Comparison of ENCODE assay signal across 20 mouse cellular contexts in the genomic region with DNA sequence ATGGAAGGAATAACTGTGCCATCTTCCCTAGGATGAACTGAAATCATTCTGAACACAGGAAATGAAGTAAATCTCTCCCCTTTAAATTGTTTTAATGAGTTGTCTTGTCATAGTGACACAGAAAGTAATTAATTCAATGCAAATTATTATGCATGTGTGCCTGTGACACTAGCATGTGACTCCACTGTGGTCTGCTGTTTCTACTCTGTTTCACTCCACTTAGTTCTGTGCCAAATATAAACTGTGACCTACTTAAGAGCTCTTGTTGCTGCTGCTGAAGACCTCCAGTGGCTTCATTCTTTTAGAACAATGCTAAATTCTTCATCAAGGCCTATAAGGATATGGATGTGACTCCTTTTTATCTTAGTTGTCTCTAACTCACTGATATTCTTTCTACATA.
DNase-seq lines count a peak whose midpoint lies in the region; ATAC-seq and TF ChIP-seq lines count a peak whose summit lies in the region.
"Had no signal": no experiment of that assay in that cellular context is flagged by ENCODE, and none has a peak within 500 bp of the region (broad histone marks: within the 10 kb centered on the region; RNA-seq: fewer than 3 reads in every experiment).

No protein-coding gene starts in this region.

- H3K27ac ChIP-seq in heart, postnatal 0 days (ENCODE audit: low read depth) = 0 out of 2 replicates have a peak overlapping the region, but pooled peaks have one; percentile 41
- no peak overlapping the region for H3K27ac ChIP-seq in layer of hippocampus, adult 2 months
- H3K27ac ChIP-seq: embryonic facial prominence, embryonic 10.5 days; forebrain, embryonic 13.5 days; heart, adult 2 months; hindbrain, embryonic 10.5 days; hindbrain, embryonic 15.5 days had no signal

- TF ChIP-seq POLR2A in brain, embryonic 14.5 days (IDR thresholded peaks at IDR 0.05; ENCODE audit: borderline replicate concordance, extremely low read depth, insufficient read depth, insufficient read length, poor library complexity, severe bottlenecking) = no peak

- peak; percentile 55; the same call in 1 of the 2 replicates for ATAC-seq in heart, postnatal 0 days (ENCODE audit: insufficient read depth, low read depth)
- ATAC-seq in monocyte, adult 5-6 weeks (replicated peaks; ENCODE audit: insufficient number of reproducible peaks, low FRiP score, low TSS enrichment, poor library complexity, severe bottlenecking) = no peak
- ATAC-seq: forebrain, embryonic 13.5 days; forebrain, postnatal 0 days; inflammation-experienced regulatory T-cells, adult 6 months; intestine, postnatal 0 days had no signal

- H3K27me3 ChIP-seq in heart, postnatal 0 days (ENCODE audit: control insufficient read depth, insufficient read depth, low read length) = no peaks in the 10 kb centered on the region
- H3K27me3 ChIP-seq: forebrain, embryonic 13.5 days; heart, embryonic 12.5 days; hindbrain, embryonic 15.5 days had no signal

- no peak for TF ChIP-seq CTCF in heart, postnatal 0 days (IDR thresholded peaks at IDR 0.05; ENCODE audit: low read depth)
- no peak for TF ChIP-seq CTCF in brain, embryonic 14.5 days (IDR thresholded peaks at IDR 0.05; ENCODE audit: borderline replicate concordance, extremely low read depth, insufficient read depth, insufficient read length)
- TF ChIP-seq CTCF in layer of hippocampus, adult 2 months (conservative IDR thresholded peaks at IDR 0.05) = no peak

- TF ChIP-seq EP300 in heart, postnatal 0 days (IDR thresholded peaks at IDR 0.05; ENCODE audit: low read depth) = no peak

- DNase-seq in heart, postnatal 0 days (ENCODE audit: low spot score) = peak; percentile 33
- no peak for DNase-seq in heart, postnatal 10 days
- DNase-seq in Muller cell, postnatal 12 days (ENCODE audit: inconsistent ontology term) = peak; percentile 54
- DNase-seq in brain, embryonic 14.5 days (ENCODE audit: low read depth) = peak; percentile 6
- no peak for DNase-seq in layer of hippocampus, adult 2 months (ENCODE audit: low spot score in 2 of 2)
- DNase-seq: adrenal gland, postnatal 14 days; cerebellum, adult 2 months; cerebellum, postnatal 10 days; forebrain, postnatal 0 days; gastrocnemius, postnatal 10 days; heart, adult 2 months had no signal

- H3K9ac ChIP-seq in heart, postnatal 0 days (replicated peaks; ENCODE audit: low read depth, low read length) = no peak overlapping the region
- H3K9ac ChIP-seq: forebrain, embryonic 13.5 days; forebrain, postnatal 0 days; heart, embryonic 12.5 days; hindbrain, embryonic 15.5 days had no signal

- no peaks in the 10 kb centered on the region for H3K4me1 ChIP-seq in heart, postnatal 0 days (ENCODE audit: control insufficient read depth, insufficient read depth)
- H3K4me1 ChIP-seq: heart, embryonic 12.5 days; hindbrain, embryonic 10.5 days had no signal

- no peaks in the 10 kb centered on the region for H3K36me3 ChIP-seq in heart, postnatal 0 days (replicated peaks; ENCODE audit: control insufficient read depth, insufficient read depth, low read length)
- H3K36me3 ChIP-seq: embryonic facial prominence, embryonic 10.5 days; G1E; heart, embryonic 12.5 days; hindbrain, embryonic 10.5 days; hindbrain, embryonic 15.5 days had no signal

- no peak overlapping the region for H3K4me2 ChIP-seq in heart, postnatal 0 days (ENCODE audit: low read depth, low read length)
- H3K4me2 ChIP-seq: forebrain, embryonic 13.5 days; heart, embryonic 12.5 days; hindbrain, embryonic 15.5 days had no signal

- intact Hi-C loops in heart, postnatal 10 days (cut with DNase I) = no loop called here

- H3K4me3 ChIP-seq in heart, postnatal 0 days (ENCODE audit: low read depth, low read length) = no peak overlapping the region
- no peak overlapping the region for H3K4me3 ChIP-seq in layer of hippocampus, adult 2 months
- H3K4me3 ChIP-seq: embryonic facial prominence, embryonic 10.5 days; forebrain, embryonic 13.5 days; heart, adult 2 months; heart, embryonic 12.5 days; hindbrain, embryonic 10.5 days; hindbrain, embryonic 15.5 days had no signal

- H3K9me3 ChIP-seq in heart, postnatal 0 days (replicated peaks; ENCODE audit: control insufficient read depth, low read length) = no peaks in the 10 kb centered on the region
- H3K9me3 ChIP-seq: embryonic facial prominence, embryonic 10.5 days; forebrain, embryonic 13.5 days; G1E; heart, embryonic 12.5 days; hindbrain, embryonic 10.5 days; hindbrain, embryonic 15.5 days had no signal

Comparison
In these comparisons a context has a peak if more than half of its experiments do, and no peak if none do; other contexts are left out.
1. DNase-seq: peak in heart, postnatal 0 days (single experiment), Muller cell, postnatal 12 days (single experiment) and brain, embryonic 14.5 days (single experiment); none in heart, postnatal 10 days (0 of 2) and layer of hippocampus, adult 2 months (0 of 2).